Mouse (Mus musculus): Measurements from ENCODE around the gene Kmt2e. TPM values are rescaled to one million over a fixed set of nuclear protein-coding genes. Genes with fewer than 3 reads are reported as not detected.
"Not testable (repeated sequence)": the region's sequence is repeated elsewhere in the genome, so short reads cannot be mapped to it uniquely, and the experiment has no call there.

Gene Kmt2e
- total RNA-seq, 4 experiments from 2014 or later = 95.8 to 105 (median 101) TPM

- DNase-seq (ENCODE audit: low spot score in 2 of 2) = not testable (repeated sequence)
Measured at GRCm38 (mm10) chr5:23553338-23553737, 119.1 kb downstream of the Kmt2e start.

Measured in left cerebral cortex, adult 8-10 months (tissue).